Mouse (Mus musculus) lung, embryonic 15.5 days (tissue): ENCODE measurements at regions not wholly inside any gene's neighbourhood (a gene's known extent, or its start where the extent isn't known, plus 50 kb on each side); places are given as distances from the start of the nearest gene placed in this dataset.

Experiments used
- ATAC-seq: fragments of 200-750 bp; cut with Nextera tagmentation; 2 replicates; pipeline ENCODE4 v1.8.0; 2017; ENCODE audit warnings: moderate number of reproducible peaks, borderline replicate concordance; ENCODE audit not compliant: low FRiP score, low TSS enrichment; ENCODE audit errors: extremely low read depth
- H3K27ac ChIP-seq: fragments of 300-500 bp; sonication (generic); 2 replicates; pipeline ENCODE4 v1.5.1; 2015; ENCODE audit warnings: moderate library complexity, mild to moderate bottlenecking, inconsistent platforms
- H3K27me3 ChIP-seq: fragments of 300-500 bp; sonication (generic); 2 replicates; pipeline ENCODE4 v1.6.1; 2015; ENCODE audit warnings: inconsistent platforms
- H3K36me3 ChIP-seq: fragments of 300-500 bp; sonication (generic); 2 replicates; pipeline ENCODE4 v1.6.1; 2015; ENCODE audit warnings: inconsistent platforms
- H3K4me1 ChIP-seq: fragments of 300-500 bp; sonication (generic); 2 replicates; pipeline ENCODE4 v1.6.1; 2015; ENCODE audit warnings: inconsistent platforms
- H3K4me2 ChIP-seq: fragments of 300-500 bp; sonication (generic); 2 replicates; pipeline ENCODE4 v1.6.1; 2015; ENCODE audit warnings: inconsistent platforms, mild to moderate bottlenecking, moderate library complexity
- H3K4me3 ChIP-seq: fragments of 300-500 bp; sonication (generic); 2 replicates; pipeline ENCODE4 v1.5.1; 2015; ENCODE audit warnings: mild to moderate bottlenecking, inconsistent platforms
- H3K9ac ChIP-seq: fragments of 300-500 bp; sonication (generic); 2 replicates; pipeline ENCODE4 v1.6.1; 2015; ENCODE audit warnings: inconsistent platforms
- H3K9me3 ChIP-seq: fragments of 300-500 bp; sonication (generic); 2 replicates; pipeline ENCODE4 v1.6.1; 2016; ENCODE audit warnings: inconsistent platforms
- whole genome bisulfite sequencing: fragments of 180-500 bp; shearing (Covaris S2); methylation state at CpG from one replicate; pipeline ENCODE4 v1.1.7; 2015; 5-methylcytosine and 5-hydroxymethylcytosine counted together

GRCm38 (mm10) chr3:21988010-21988531, 88.4 kb upstream of the Tbl1xr1 start:
- Histone ChIP-seq H3K9ac (no peak overlapping the region), H3K9me3 (no peaks in the 10 kb centered on the region), H3K27ac (no peak overlapping the region), H3K36me3 (no peaks in the 10 kb centered on the region), H3K27me3 (no peaks in the 10 kb centered on the region), H3K4me1 (no peaks in the 10 kb centered on the region), H3K4me2 (no peak overlapping the region), H3K4me3 (no peak overlapping the region)
- WGBS, result 80% methylated on average over 8 of the region's 8 CpGs
- ATAC-seq, result no peak

GRCm38 (mm10) chr3:21990526-21990925, 85.9 kb upstream of the Tbl1xr1 start:
- WGBS, result 86% methylated on average over 4 of the region's 4 CpGs

GRCm38 (mm10) chr3:21991681-21992152, 84.7 kb upstream of the Tbl1xr1 start:
- 73% methylated on average over 9 of the region's 9 CpGs for WGBS
- ATAC-seq, result no peak

More at GRCm38 (mm10) chr3:21990526-21990925, 85.9 kb upstream of the Tbl1xr1 start:
- Histone ChIP-seq H3K9me3 (no peaks in the 10 kb centered on the region), H3K4me2 (no peak overlapping the region), H3K4me1 (no peaks in the 10 kb centered on the region), H3K27me3 (no peaks in the 10 kb centered on the region), H3K27ac (no peak overlapping the region), H3K9ac (no peak overlapping the region), H3K4me3 (no peak overlapping the region), H3K36me3 (no peaks in the 10 kb centered on the region)
- no peak for ATAC-seq

GRCm38 (mm10) chr3:21992203-21992602, 84.2 kb upstream of the Tbl1xr1 start:
- Histone ChIP-seq H3K4me1 (no peaks in the 10 kb centered on the region), H3K36me3 (no peaks in the 10 kb centered on the region), H3K27ac (no peak overlapping the region), H3K27me3 (no peaks in the 10 kb centered on the region), H3K4me2 (no peak overlapping the region), H3K9ac (no peak overlapping the region), H3K4me3 (no peak overlapping the region), H3K9me3 (no peaks in the 10 kb centered on the region)
- WGBS, result 90% methylated on average over 5 of the region's 5 CpGs
- no peak for ATAC-seq

More at GRCm38 (mm10) chr3:21991681-21992152, 84.7 kb upstream of the Tbl1xr1 start:
- Histone ChIP-seq H3K9me3 (no peaks in the 10 kb centered on the region), H3K4me2 (no peak overlapping the region), H3K27ac (no peak overlapping the region), H3K36me3 (no peaks in the 10 kb centered on the region), H3K4me1 (no peaks in the 10 kb centered on the region), H3K4me3 (no peak overlapping the region), H3K9ac (no peak overlapping the region), H3K27me3 (no peaks in the 10 kb centered on the region)

- H3K9me3 ChIP-seq, result no peaks in the 10 kb centered on the region
- H3K27me3 ChIP-seq, result no peaks in the 10 kb centered on the region
- H3K36me3 ChIP-seq, result no peaks in the 10 kb centered on the region
- H3K27ac ChIP-seq, result no peak overlapping the region
- no peak overlapping the region for H3K4me2 ChIP-seq
- 84% methylated on average over 2 of the region's 2 CpGs for WGBS
- H3K9ac ChIP-seq, result no peak overlapping the region
- no peak for ATAC-seq
- H3K4me1 ChIP-seq, result no peaks in the 10 kb centered on the region
- H3K4me3 ChIP-seq, result no peak overlapping the region
Observed at GRCm38 (mm10) chr3:21993961-21994360, 82.5 kb upstream of the Tbl1xr1 start.

DNA sequence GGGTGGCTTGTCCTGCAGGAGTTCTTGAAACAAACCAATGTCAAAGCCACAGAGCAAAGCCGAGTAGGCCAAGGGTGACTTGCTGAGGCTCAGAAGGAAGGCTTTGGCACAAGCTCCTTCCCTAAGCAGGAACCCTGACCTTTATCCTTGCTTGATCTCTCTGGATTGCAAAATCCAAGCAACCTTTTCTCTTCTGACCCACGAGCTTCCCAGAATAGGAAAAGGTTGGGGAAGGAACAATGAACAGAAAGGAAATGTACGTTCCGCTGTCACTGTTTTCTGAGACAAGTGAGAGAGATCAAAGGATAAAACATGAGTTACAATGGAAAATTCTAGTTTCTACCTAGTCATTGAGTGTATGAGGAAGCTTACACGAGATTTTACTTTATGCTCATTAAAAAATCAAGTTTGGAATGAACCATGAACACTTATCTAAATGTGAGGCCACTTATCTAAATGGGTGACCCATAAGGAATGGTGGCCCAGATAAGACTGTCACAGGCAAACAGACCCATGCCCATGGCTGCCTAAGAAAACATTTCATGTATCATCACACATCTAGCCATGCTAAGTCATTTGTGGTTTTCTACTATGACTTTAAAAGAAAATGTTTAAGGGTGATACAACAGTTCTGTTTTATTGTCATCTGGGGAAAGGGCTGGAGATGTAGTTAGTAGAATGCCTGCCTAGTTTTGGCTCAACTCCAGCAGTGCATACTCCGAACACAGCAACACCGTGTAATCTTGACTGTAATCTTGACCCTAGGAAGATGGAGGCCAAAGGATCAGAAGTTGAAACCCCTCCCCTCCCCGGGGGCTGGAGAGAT, 80.7 kb upstream of the Tbl1xr1 start:
- H3K27ac ChIP-seq, result no peak overlapping the region
- H3K9ac ChIP-seq, result no peak overlapping the region
- H3K9me3 ChIP-seq, result no peaks in the 10 kb centered on the region
- no peaks in the 10 kb centered on the region for H3K27me3 ChIP-seq
- 47% methylated on average over 8 of the region's 8 CpGs for WGBS
- H3K36me3 ChIP-seq, result no peaks in the 10 kb centered on the region
- H3K4me1 ChIP-seq, result no peaks in the 10 kb centered on the region
- no peak overlapping the region for H3K4me2 ChIP-seq
- no peak overlapping the region for H3K4me3 ChIP-seq
- no peak for ATAC-seq

GRCm38 (mm10) chr3:21997387-21997786, 79.1 kb upstream of the Tbl1xr1 start:
- ATAC-seq, result no peak

GRCm38 (mm10) chr3:22005456-22005855, 71.0 kb upstream of the Tbl1xr1 start:
- 76% methylated on average over 9 of the region's 9 CpGs for WGBS
- Histone ChIP-seq H3K4me2 (no peak overlapping the region), H3K9me3 (no peaks in the 10 kb centered on the region), H3K9ac (no peak overlapping the region), H3K4me1 (no peaks in the 10 kb centered on the region), H3K27ac (peak overlapping the region; percentile 16; the same call in 1 of the 2 replicates), H3K36me3 (no peaks in the 10 kb centered on the region), H3K4me3 (no peak overlapping the region), H3K27me3 (no peaks in the 10 kb centered on the region)
- ATAC-seq, result no peak

More at GRCm38 (mm10) chr3:21997387-21997786, 79.1 kb upstream of the Tbl1xr1 start:
- Histone ChIP-seq H3K27ac (no peak overlapping the region), H3K27me3 (no peaks in the 10 kb centered on the region), H3K36me3 (no peaks in the 10 kb centered on the region), H3K9ac (no peak overlapping the region), H3K4me2 (no peak overlapping the region), H3K9me3 (no peaks in the 10 kb centered on the region), H3K4me1 (no peaks in the 10 kb centered on the region), H3K4me3 (no peak overlapping the region)
- 68% methylated on average over 3 of the region's 3 CpGs for WGBS

- Histone ChIP-seq H3K4me3 (no peak overlapping the region), H3K27me3 (no peaks in the 10 kb centered on the region), H3K27ac (peak overlapping the region; percentile 16; the same call in 1 of the 2 replicates), H3K4me2 (no peak overlapping the region), H3K9ac (no peak overlapping the region), H3K4me1 (no peaks in the 10 kb centered on the region), H3K9me3 (no peaks in the 10 kb centered on the region), H3K36me3 (no peaks in the 10 kb centered on the region)
- peak; percentile 39; the same call in 1 of the 2 replicates for ATAC-seq
- WGBS, result 97% methylated on average over 1 of the region's 1 CpGs
Observed at GRCm38 (mm10) chr3:22006113-22006512, 70.3 kb upstream of the Tbl1xr1 start.

GRCm38 (mm10) chr3:22006651-22007050, 69.8 kb upstream of the Tbl1xr1 start:
- no peak overlapping the region for H3K9ac ChIP-seq
- WGBS, result 80% methylated on average over 2 of the region's 2 CpGs
- no peaks in the 10 kb centered on the region for H3K4me1 ChIP-seq
- no peak overlapping the region for H3K27ac ChIP-seq
- no peak for ATAC-seq
- H3K9me3 ChIP-seq, result no peaks in the 10 kb centered on the region
- no peaks in the 10 kb centered on the region for H3K27me3 ChIP-seq
- no peaks in the 10 kb centered on the region for H3K36me3 ChIP-seq
- no peak overlapping the region for H3K4me3 ChIP-seq
- H3K4me2 ChIP-seq, result no peak overlapping the region

DNA sequence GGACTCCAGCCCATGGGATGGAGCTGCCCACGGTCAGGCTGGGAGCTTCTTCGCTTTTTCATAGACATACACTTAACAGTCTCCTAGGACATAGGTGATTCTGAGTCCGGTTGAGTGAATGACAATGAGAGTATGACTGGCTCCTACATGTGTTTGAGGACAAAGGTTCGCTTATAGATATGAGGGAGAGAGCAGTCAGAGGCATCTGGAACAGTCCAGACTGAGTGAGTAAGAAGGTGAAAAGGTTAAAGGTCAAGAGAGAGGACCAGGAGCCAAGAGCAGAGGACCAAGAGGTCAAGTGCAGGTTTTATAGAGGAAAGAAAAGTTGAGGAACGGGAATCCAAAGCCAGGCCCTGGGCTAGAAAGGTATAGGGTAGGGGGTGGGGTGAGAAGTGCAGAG, 68.7 kb upstream of the Tbl1xr1 start:
- Histone ChIP-seq H3K4me3 (no peak overlapping the region), H3K27ac (no peak overlapping the region), H3K9me3 (no peaks in the 10 kb centered on the region), H3K27me3 (no peaks in the 10 kb centered on the region), H3K4me1 (no peaks in the 10 kb centered on the region), H3K36me3 (no peaks in the 10 kb centered on the region), H3K9ac (no peak overlapping the region), H3K4me2 (no peak overlapping the region)
- no peak for ATAC-seq
- WGBS, result 87% methylated on average over 5 of the region's 5 CpGs

DNA sequence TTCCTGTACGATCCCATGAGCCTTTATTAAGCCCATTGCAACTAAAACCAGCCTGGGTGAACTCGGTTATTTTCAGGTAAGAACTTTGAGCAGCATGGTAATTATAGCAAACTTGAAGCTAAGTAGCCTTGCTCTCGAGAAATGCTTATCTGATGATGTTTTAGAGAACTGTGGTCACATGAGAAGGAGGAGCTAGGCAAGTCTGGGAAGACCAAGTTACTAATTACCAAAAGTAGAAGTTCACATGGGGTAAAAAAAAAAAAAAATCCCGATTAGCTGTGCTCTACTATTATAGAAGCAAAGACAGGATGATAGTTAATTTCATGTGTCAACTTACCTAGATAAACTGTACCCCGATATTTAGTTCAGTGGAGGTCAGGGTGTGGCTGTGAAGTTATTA, 68.0 kb upstream of the Tbl1xr1 start:
- Histone ChIP-seq H3K9me3 (no peaks in the 10 kb centered on the region), H3K27ac (no peak overlapping the region), H3K9ac (no peak overlapping the region), H3K4me2 (no peak overlapping the region), H3K27me3 (no peaks in the 10 kb centered on the region), H3K4me3 (no peak overlapping the region), H3K4me1 (no peaks in the 10 kb centered on the region), H3K36me3 (no peaks in the 10 kb centered on the region)
- WGBS, result 76% methylated on average over 5 of the region's 5 CpGs
- ATAC-seq, result no peak
